13 mouse cellular contexts compared by ENCODE assay signal in the genomic region with DNA sequence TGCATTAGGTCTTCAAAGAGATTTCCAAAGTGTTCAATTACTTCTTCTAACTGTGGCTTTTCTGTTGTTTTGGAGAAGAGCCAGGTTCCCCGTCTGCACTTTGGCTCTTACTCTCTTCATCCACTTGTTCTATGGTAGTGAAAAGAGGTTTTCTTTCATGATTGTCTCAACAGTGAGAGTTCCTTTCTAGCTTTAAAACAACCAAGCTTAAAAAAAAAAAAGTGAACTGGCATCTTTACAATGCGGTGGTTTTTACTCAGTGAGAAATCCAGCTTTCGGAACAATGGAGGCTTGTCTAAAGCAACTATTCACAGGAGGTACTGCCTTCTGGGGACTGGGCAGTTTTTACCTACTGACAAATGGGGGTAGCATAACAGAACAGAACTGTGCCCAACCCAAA. TPM values are rescaled to one million over a fixed set of nuclear protein-coding genes. Genes with fewer than 3 reads are reported as not detected.
DNase-seq lines count a peak whose midpoint lies in the region; ATAC-seq lines count a peak whose summit lies in the region.
"Had no signal": no experiment of that assay in that cellular context is flagged by ENCODE, and none has a peak within 500 bp of the region (broad histone marks: within the 10 kb centered on the region; RNA-seq: fewer than 3 reads in every experiment).

No protein-coding gene starts in this region.

- no peak overlapping the region for H3K9ac ChIP-seq in forebrain, embryonic 13.5 days
- no peak overlapping the region for H3K9ac ChIP-seq in midbrain, embryonic 16.5 days (ENCODE audit: low read depth, low read length)

- peaks cover 10% of the 10 kb centered on the region for H3K4me1 ChIP-seq in forebrain, embryonic 13.5 days
- H3K4me1 ChIP-seq in midbrain, embryonic 16.5 days (ENCODE audit: control insufficient read depth, insufficient read depth, low read length): peaks cover 2% of the 10 kb centered on the region; the same call in 1 of the 2 replicates
- no peaks in the 10 kb centered on the region for H3K4me1 ChIP-seq in heart, embryonic 10.5 days

- H3K4me3 ChIP-seq in forebrain, embryonic 13.5 days: no peak overlapping the region
- no peak overlapping the region for H3K4me3 ChIP-seq in midbrain, embryonic 16.5 days (ENCODE audit: low read depth, low read length)
- H3K4me3 ChIP-seq in heart, embryonic 10.5 days: no peak overlapping the region

- peak; percentile 28 for DNase-seq in layer of hippocampus, adult 11-12 months (ENCODE audit: low spot score)
- no peak for DNase-seq in layer of hippocampus, adult 8-10 months (ENCODE audit: low spot score in 2 of 2)
- DNase-seq in brain, embryonic 18.5 days (ENCODE audit: low read depth, low spot score): peak; percentile 32
- no peak for DNase-seq in heart, embryonic 10.5 days (ENCODE audit: low spot score)
- DNase-seq in retina, embryonic 14.5 days (ENCODE audit: low spot score): no peak
- DNase-seq in urinary bladder, postnatal 4 days (ENCODE audit: low spot score in 2 of 2): no peak
- DNase-seq: heart, postnatal 4 days; right cerebral cortex, postnatal 14 days had no signal

- H3K9me3 ChIP-seq in forebrain, embryonic 13.5 days (replicated peaks): no peaks in the 10 kb centered on the region
- no peaks in the 10 kb centered on the region for H3K9me3 ChIP-seq in midbrain, embryonic 16.5 days (replicated peaks; ENCODE audit: control insufficient read depth, low read length, poor library complexity, severe bottlenecking)
- H3K9me3 ChIP-seq in heart, embryonic 10.5 days: no peaks in the 10 kb centered on the region

- H3K4me2 ChIP-seq in forebrain, embryonic 13.5 days: no peak overlapping the region
- no peak overlapping the region for H3K4me2 ChIP-seq in midbrain, embryonic 16.5 days (ENCODE audit: low read length)

- H3K36me3 ChIP-seq in forebrain, embryonic 13.5 days (ENCODE audit: poor library complexity, severe bottlenecking): no peaks in the 10 kb centered on the region
- H3K36me3 ChIP-seq in midbrain, embryonic 16.5 days (ENCODE audit: control insufficient read depth, insufficient read depth, low read length): no peaks in the 10 kb centered on the region
- H3K36me3 ChIP-seq in heart, embryonic 10.5 days: no peaks in the 10 kb centered on the region

- ATAC-seq in forebrain, embryonic 13.5 days: peak; percentile 79
- ATAC-seq in midbrain, embryonic 16.5 days: peak; percentile 71; the same call in 1 of the 2 replicates
- ATAC-seq: activated CD4-positive, CD25-positive, alpha-beta regulatory T cell, adult 4 months had no signal

- no peaks in the 10 kb centered on the region for H3K27me3 ChIP-seq in forebrain, embryonic 13.5 days
- H3K27me3 ChIP-seq in midbrain, embryonic 16.5 days (ENCODE audit: control insufficient read depth, insufficient read depth, low read depth, low read length): no peaks in the 10 kb centered on the region
- no peaks in the 10 kb centered on the region for H3K27me3 ChIP-seq in heart, embryonic 10.5 days (ENCODE audit: insufficient read depth, poor library complexity, severe bottlenecking)

- peak overlapping the region; percentile 28; the same call in 1 of the 2 replicates for H3K27ac ChIP-seq in forebrain, embryonic 13.5 days
- peak overlapping the region; percentile 38; the same call in 1 of the 2 replicates for H3K27ac ChIP-seq in midbrain, embryonic 16.5 days (ENCODE audit: low read length)
- no peak overlapping the region for H3K27ac ChIP-seq in heart, embryonic 10.5 days

- WGBS in forebrain, embryonic 13.5 days: 6% methylated on average over 3 of the region's 3 CpGs
- WGBS in midbrain, embryonic 16.5 days: 18% methylated on average over 3 of the region's 3 CpGs
- WGBS in heart, embryonic 10.5 days: 74% methylated on average over 3 of the region's 3 CpGs

RNA-seq across cellular contexts. Expression of a gene that starts 31.4 kb away (rescaled TPM):
- 10 to 100 TPM; 45.8 to 58.9 (median 51.9) TPM for total RNA-seq in layer of hippocampus, adult 8-10 months (2022)
- 11.6 and 15.7 TPM in 2 replicates for polyA plus RNA-seq in forebrain, embryonic 13.5 days (2015; fragmentation: Nextera tagmentation; extraction: Ambion mirVana)
- 16.1 and 18.3 TPM in 2 replicates for polyA plus RNA-seq in midbrain, embryonic 16.5 days (2015; fragmentation: Nextera tagmentation; extraction: Ambion mirVana)
- polyA plus RNA-seq in heart, embryonic 10.5 days (2016; fragmentation: Nextera tagmentation; extraction: Ambion mirVana): 0.05 and 0.06 TPM in 2 replicates
- total RNA-seq: heart, postnatal 4 days; liver, adult 2 months; megakaryocyte-erythroid progenitor cell, adult 5-6 weeks had no signal
- polyA plus RNA-seq: liver, adult 2 months had no signal

Comparison
In these comparisons a context has a peak if more than half of its experiments do, and no peak if none do; other contexts are left out.
1. DNase-seq: peak in layer of hippocampus, adult 11-12 months (single experiment) and brain, embryonic 18.5 days (single experiment); none in layer of hippocampus, adult 8-10 months (0 of 2), heart, embryonic 10.5 days (single experiment), retina, embryonic 14.5 days (single experiment) and urinary bladder, postnatal 4 days (0 of 2).
2. RNA of a gene that starts 31.4 kb away (polyA plus RNA-seq): 16.1 to 18.3 TPM in midbrain, embryonic 16.5 days and 11.6 to 15.7 TPM in forebrain, embryonic 13.5 days; 0.05 to 0.06 TPM in heart, embryonic 10.5 days; every median in the first group is over 10 times any median in the second.